Mouse (Mus musculus): ENCODE data around the gene Kmt2e. TPM values are rescaled to one million over a fixed set of nuclear protein-coding genes. Genes with fewer than 3 reads are reported as not detected.
A peak's percentile ranks its signal among the peaks of the same experiment; 100 is the strongest.

The Kmt2e gene
- total and polyA plus RNA-seq, 2 experiments = 8.1 to 19.1 TPM

GRCm38 (mm10) chr5:23403161-23403560, 31.1 kb upstream of the Kmt2e start:
- TF ChIP-seq POLR2A (IDR thresholded peaks at IDR 0.05; ENCODE audit: extremely low read depth, insufficient read depth, low read length) (no peak), CTCF (IDR thresholded peaks at IDR 0.05; ENCODE audit: low read depth, low read length) (no peak)
- Histone ChIP-seq H3K4me3 (ENCODE audit: insufficient read depth, low read depth, low read length) (no peak overlapping the region), H3K79me2 (ENCODE audit: control insufficient read depth, insufficient read depth, low read length) (no peaks in the 10 kb centered on the region), H3K36me3 (ENCODE audit: control insufficient read depth, insufficient read depth, low read length) (no peaks in the 10 kb centered on the region), H3K4me1 (ENCODE audit: control insufficient read depth, insufficient read depth, low read length) (peaks cover 5% of the 10 kb centered on the region), H3K9ac (ENCODE audit: low read depth, low read length) (no peak overlapping the region), H3K27ac (replicated peaks; ENCODE audit: insufficient read depth, low read depth, low read length) (no peak overlapping the region), H3K27me3 (ENCODE audit: control insufficient read depth, insufficient read depth, low read length) (no peaks in the 10 kb centered on the region)
- peak; percentile 60 for DNase-seq (ENCODE audit: extremely low read depth, low read depth, low spot score)
- 70% methylated on average over 11 of the region's 11 CpGs for WGBS

GRCm38 (mm10) chr5:23405666-23406404, 28.4 kb upstream of the Kmt2e start:
- DNase-seq (ENCODE audit: extremely low read depth, low read depth, low spot score) = no peak
- Histone ChIP-seq H3K4me3 (ENCODE audit: insufficient read depth, low read depth, low read length) (no peak overlapping the region), H3K79me2 (ENCODE audit: control insufficient read depth, insufficient read depth, low read length) (no peaks in the 10 kb centered on the region), H3K27me3 (ENCODE audit: control insufficient read depth, insufficient read depth, low read length) (no peaks in the 10 kb centered on the region), H3K4me1 (ENCODE audit: control insufficient read depth, insufficient read depth, low read length) (peaks cover 20% of the 10 kb centered on the region), H3K27ac (replicated peaks; ENCODE audit: insufficient read depth, low read depth, low read length) (no peak overlapping the region), H3K36me3 (ENCODE audit: control insufficient read depth, insufficient read depth, low read length) (no peaks in the 10 kb centered on the region), H3K9ac (ENCODE audit: low read depth, low read length) (no peak overlapping the region)
- 92% methylated on average over 12 of the region's 12 CpGs for WGBS
- TF ChIP-seq POLR2A (IDR thresholded peaks at IDR 0.05; ENCODE audit: extremely low read depth, insufficient read depth, low read length) (no peak), CTCF (IDR thresholded peaks at IDR 0.05; ENCODE audit: low read depth, low read length) (no peak)

- no peaks in the 10 kb centered on the region for H3K27me3 ChIP-seq (ENCODE audit: control insufficient read depth, insufficient read depth, low read length)
- peaks cover 24% of the 10 kb centered on the region for H3K4me1 ChIP-seq (ENCODE audit: control insufficient read depth, insufficient read depth, low read length)
- H3K79me2 ChIP-seq (ENCODE audit: control insufficient read depth, insufficient read depth, low read length) = no peaks in the 10 kb centered on the region
- H3K27ac ChIP-seq (replicated peaks; ENCODE audit: insufficient read depth, low read depth, low read length) = no peak overlapping the region
- no peak overlapping the region for H3K4me3 ChIP-seq (ENCODE audit: insufficient read depth, low read depth, low read length)
- no peak for TF ChIP-seq CTCF (IDR thresholded peaks at IDR 0.05; ENCODE audit: low read depth, low read length)
- TF ChIP-seq POLR2A (IDR thresholded peaks at IDR 0.05; ENCODE audit: extremely low read depth, insufficient read depth, low read length) = no peak
- 21% methylated on average over 4 of the region's 4 CpGs for WGBS
- peak; percentile 77 for DNase-seq (ENCODE audit: extremely low read depth, low read depth, low spot score)
- H3K9ac ChIP-seq (ENCODE audit: low read depth, low read length) = no peak overlapping the region
- H3K36me3 ChIP-seq (ENCODE audit: control insufficient read depth, insufficient read depth, low read length) = no peaks in the 10 kb centered on the region
These were observed 27.9 kb upstream of the Kmt2e start for GRCm38 (mm10) chr5:23406405-23406745.

GRCm38 (mm10) chr5:23408106-23408505, 26.1 kb upstream of the Kmt2e start:
- H3K27me3 ChIP-seq (ENCODE audit: control insufficient read depth, insufficient read depth, low read length) = no peaks in the 10 kb centered on the region
- H3K9ac ChIP-seq (ENCODE audit: low read depth, low read length) = no peak overlapping the region; the same call in 1 of the 2 replicates
- peaks cover 37% of the 10 kb centered on the region for H3K4me1 ChIP-seq (ENCODE audit: control insufficient read depth, insufficient read depth, low read length)
- H3K79me2 ChIP-seq (ENCODE audit: control insufficient read depth, insufficient read depth, low read length) = no peaks in the 10 kb centered on the region; the same call in 1 of the 2 replicates
- WGBS = 17% methylated on average over 5 of the region's 5 CpGs
- no peak for TF ChIP-seq CTCF (IDR thresholded peaks at IDR 0.05; ENCODE audit: low read depth, low read length)
- TF ChIP-seq POLR2A (IDR thresholded peaks at IDR 0.05; ENCODE audit: extremely low read depth, insufficient read depth, low read length) = no peak
- no peaks in the 10 kb centered on the region for H3K36me3 ChIP-seq (ENCODE audit: control insufficient read depth, insufficient read depth, low read length)
- no peak overlapping the region for H3K4me3 ChIP-seq (ENCODE audit: insufficient read depth, low read depth, low read length)
- DNase-seq (ENCODE audit: extremely low read depth, low read depth, low spot score) = peak; percentile 93
- peak overlapping the region; percentile 10; the same call in 1 of the 2 replicates for H3K27ac ChIP-seq (replicated peaks; ENCODE audit: insufficient read depth, low read depth, low read length)

- Histone ChIP-seq H3K9ac (ENCODE audit: low read depth, low read length) (0 out of 2 replicates have a peak overlapping the region, but pooled peaks have one; percentile 20), H3K4me3 (ENCODE audit: insufficient read depth, low read depth, low read length) (no peak overlapping the region), H3K27me3 (ENCODE audit: control insufficient read depth, insufficient read depth, low read length) (no peaks in the 10 kb centered on the region), H3K4me1 (ENCODE audit: control insufficient read depth, insufficient read depth, low read length) (peaks cover 57% of the 10 kb centered on the region), H3K79me2 (ENCODE audit: control insufficient read depth, insufficient read depth, low read length) (no peaks in the 10 kb centered on the region; the same call in 1 of the 2 replicates), H3K27ac (replicated peaks; ENCODE audit: insufficient read depth, low read depth, low read length) (peak overlapping the region; percentile 79), H3K36me3 (ENCODE audit: control insufficient read depth, insufficient read depth, low read length) (no peaks in the 10 kb centered on the region)
- WGBS = 61% methylated on average over 9 of the region's 9 CpGs
- TF ChIP-seq POLR2A (IDR thresholded peaks at IDR 0.05; ENCODE audit: extremely low read depth, insufficient read depth, low read length) (no peak), CTCF (IDR thresholded peaks at IDR 0.05; ENCODE audit: low read depth, low read length) (no peak)
- DNase-seq (ENCODE audit: extremely low read depth, low read depth, low spot score) = no peak
These were observed 24.1 kb upstream of the Kmt2e start for GRCm38 (mm10) chr5:23410040-23410717.

Measured in liver, adult 2 months (tissue).